Mouse (Mus musculus) limb, embryonic 13.5 days (tissue): ENCODE results near the gene Gm3411. TPM values are rescaled to one million over a fixed set of nuclear protein-coding genes. Genes with fewer than 3 reads are reported as not detected.
"Not testable (repeated sequence)": the region's sequence is repeated elsewhere in the genome, so short reads cannot be mapped to it uniquely, and the experiment has no call there.

ENCODE experiments used
- ATAC-seq: fragments of 200-750 bp; cut with Nextera tagmentation; 2 replicates; pipeline ENCODE4 v1.8.0; 2017; ENCODE audit warnings: low read depth, moderate number of reproducible peaks, moderate TSS enrichment; ENCODE audit not compliant: low FRiP score
- H3K27ac ChIP-seq: fragments of 300-500 bp; sonication (generic); 2 replicates; pipeline ENCODE4 v1.5.1; 2015; ENCODE audit warnings: inconsistent platforms, mild to moderate bottlenecking, moderate library complexity
- H3K27me3 ChIP-seq: fragments of 300-500 bp; sonication (generic); 2 replicates; pipeline ENCODE4 v1.6.1; 2015; ENCODE audit warnings: mild to moderate bottlenecking, inconsistent platforms
- H3K36me3 ChIP-seq: fragments of 300-500 bp; sonication (generic); 2 replicates; pipeline ENCODE4 v1.6.1; 2015; ENCODE audit warnings: inconsistent platforms, mild to moderate bottlenecking, moderate library complexity
- H3K4me1 ChIP-seq: fragments of 300-500 bp; sonication (generic); 2 replicates; pipeline ENCODE4 v1.6.1; 2015; ENCODE audit warnings: inconsistent platforms
- H3K4me2 ChIP-seq: fragments of 300-500 bp; sonication (generic); replicated peaks from 2 replicates; pipeline ENCODE4 v1.6.1; 2015; ENCODE audit warnings: inconsistent platforms, mild to moderate bottlenecking, moderate library complexity
- H3K4me3 ChIP-seq: fragments of 300-500 bp; sonication (generic); 2 replicates; pipeline ENCODE4 v1.5.1; 2015; ENCODE audit warnings: moderate library complexity, mild to moderate bottlenecking, inconsistent platforms
- H3K9ac ChIP-seq: fragments of 300-500 bp; sonication (generic); 2 replicates; pipeline ENCODE4 v1.6.1; 2015; ENCODE audit warnings: mild to moderate bottlenecking, inconsistent platforms
- H3K9me3 ChIP-seq: fragments of 300-500 bp; sonication (generic); 2 replicates; pipeline ENCODE4 v1.6.1; 2016; ENCODE audit warnings: inconsistent platforms
- WGBS: fragments of 180-500 bp; shearing (Covaris S2); methylation state at CpG from one replicate; pipeline ENCODE4 v1.1.7; 2015; 5-methylcytosine and 5-hydroxymethylcytosine counted together
- polyA plus RNA-seq: library from polyadenylated mRNA; unstranded; fragments of >200 nt; fragmentation: Nextera tagmentation; extraction: Ambion mirVana; gene quantifications from 2 replicates; pipeline ENCODE4 v1.2.1, GENCODE M21; 2015

Gm3411 gene
- 1.4 and 1.7 TPM in 2 replicates for polyA plus RNA-seq

- not testable (repeated sequence) for H3K27me3 ChIP-seq, ATAC-seq, H3K36me3 ChIP-seq, H3K4me1 ChIP-seq, H3K27ac ChIP-seq, H3K9me3 ChIP-seq
- Histone ChIP-seq H3K4me3 (peak within 1 kb of the TSS; percentile 49), H3K9ac (peak within 1 kb of the TSS; percentile 58), H3K4me2 (peak within 1 kb of the TSS; percentile 72)
- WGBS, result 2% methylated on average over 56 of the region's 57 CpGs
These were observed at the start of gene Gm3411 for GRCm38 (mm10) chr14:6286931-6287715. Gene Gm3411, minus strand, starts transcription at chr14:6287250.

GRCm38 (mm10) chr14:6304743-6305142 is 17.7 kb upstream of the Gm3411 start, which contains the start of gene Gm21103:
Gene Gm21103, minus strand, starts transcription at chr14:6304843.
- WGBS, result 74% methylated on average over 2 of the region's 2 CpGs
- H3K4me1 ChIP-seq, H3K4me3 ChIP-seq, H3K36me3 ChIP-seq, H3K9ac ChIP-seq, H3K9me3 ChIP-seq, H3K27me3 ChIP-seq, H3K27ac ChIP-seq, H3K4me2 ChIP-seq, ATAC-seq: not testable (repeated sequence)

GRCm38 (mm10) chr14:6219192-6219591 is 67.9 kb downstream of the Gm3411 start, which contains the start of gene Gm21560:
Gene Gm21560, minus strand, starts transcription at chr14:6219292.
- H3K36me3 ChIP-seq, H3K4me2 ChIP-seq, H3K4me3 ChIP-seq, H3K27me3 ChIP-seq, H3K9me3 ChIP-seq, H3K9ac ChIP-seq, H3K4me1 ChIP-seq, H3K27ac ChIP-seq, ATAC-seq: not testable (repeated sequence)
- WGBS, result 59% methylated on average over 2 of the region's 2 CpGs

Other genes with a start within 250 kb of the Gm3411 start
- gene Gm6337, start 229.0 kb downstream of the Gm3411 start, polyA plus RNA-seq, result not detected in 2 replicates
- gene Gm8206, start 193.3 kb downstream of the Gm3411 start, polyA plus RNA-seq, result 1.1 and 1.4 TPM in 2 replicates
- gene Gm3468, start 178.6 kb downstream of the Gm3411 start, polyA plus RNA-seq, result 1.6 and 2.1 TPM in 2 replicates
- gene Gm3476, start 161.4 kb downstream of the Gm3411 start, polyA plus RNA-seq, result not detected in 2 replicates
- not detected in 2 replicates for gene Gm21560, start 68.0 kb downstream of the Gm3411 start, polyA plus RNA-seq
- gene Gm21103, start 17.6 kb upstream of the Gm3411 start, polyA plus RNA-seq, result not detected in 2 replicates
- gene Gm3618, start 56.4 kb upstream of the Gm3411 start, polyA plus RNA-seq, result not detected in 2 replicates
- gene Gm16440, start 103.1 kb upstream of the Gm3411 start, polyA plus RNA-seq, result not detected in 2 replicates
- gene Gm3591, start 125.2 kb upstream of the Gm3411 start, polyA plus RNA-seq, result 0.60 and 0.95 TPM in 2 replicates
- gene Gm3594, start 157.4 kb upstream of the Gm3411 start, polyA plus RNA-seq, result not detected in 2 replicates